Mouse (Mus musculus): ENCODE results near the gene Lrrc37a.
"Not testable (repeated sequence)": the region's sequence is repeated elsewhere in the genome, so short reads cannot be mapped to it uniquely, and the experiment has no call there.

Lrrc37a gene

DNA sequence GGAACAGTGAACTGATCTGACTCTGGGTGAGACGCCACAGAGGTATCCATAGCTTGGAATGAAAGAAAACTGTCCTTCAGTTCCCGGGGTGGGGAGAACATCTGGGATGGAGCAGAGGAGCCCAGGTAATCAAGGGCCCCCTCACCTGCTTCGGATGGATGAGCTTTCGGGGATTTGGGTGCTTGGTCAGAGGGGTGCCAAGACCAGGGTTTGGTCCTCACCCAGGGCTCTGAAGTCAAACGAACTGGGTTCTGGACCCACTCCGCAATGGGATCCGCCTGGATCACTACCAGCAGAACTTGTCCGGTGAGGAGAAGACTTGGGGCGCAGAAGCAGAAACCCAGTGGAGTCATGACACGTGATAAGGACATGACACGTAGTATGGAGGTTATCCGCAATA lies at the start of gene Lrrc37a:
Gene Lrrc37a, minus strand, starts transcription at position 101 of the 400 bp plus-strand sequence.
- no peak for DNase-seq (ENCODE audit: low spot score in 2 of 2)

- DNase-seq (ENCODE audit: low spot score in 2 of 2) = not testable (repeated sequence)
These were observed 30.6 kb upstream of the Lrrc37a start for GRCm38 (mm10) chr11:103534973-103535372.

DNA sequence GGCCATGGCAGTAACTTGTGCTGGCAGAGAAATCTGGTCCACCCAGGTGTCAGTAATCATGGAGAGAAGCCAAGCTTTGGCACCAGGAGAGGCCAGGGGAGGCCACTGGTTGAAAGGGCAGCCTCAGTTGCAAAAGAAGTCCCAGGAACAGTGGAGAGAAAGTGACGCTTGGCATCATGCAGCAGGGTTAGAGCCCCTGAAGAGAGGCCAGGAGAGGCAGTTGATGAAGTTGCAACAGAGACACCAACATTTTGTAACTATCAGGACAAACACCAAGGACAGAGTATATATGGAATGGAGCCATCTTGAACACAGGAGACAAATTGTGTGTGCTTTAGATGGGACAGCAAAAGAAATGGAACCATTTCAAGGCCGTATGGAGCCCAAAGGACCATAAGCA lies 7.7 kb upstream of the Lrrc37a start:
- no peak for DNase-seq (ENCODE audit: low spot score in 2 of 2)

- DNase-seq (ENCODE audit: low spot score in 2 of 2) = no peak
These were observed 40.0 kb downstream of the Lrrc37a start for GRCm38 (mm10) chr11:103464443-103464842.

DNA sequence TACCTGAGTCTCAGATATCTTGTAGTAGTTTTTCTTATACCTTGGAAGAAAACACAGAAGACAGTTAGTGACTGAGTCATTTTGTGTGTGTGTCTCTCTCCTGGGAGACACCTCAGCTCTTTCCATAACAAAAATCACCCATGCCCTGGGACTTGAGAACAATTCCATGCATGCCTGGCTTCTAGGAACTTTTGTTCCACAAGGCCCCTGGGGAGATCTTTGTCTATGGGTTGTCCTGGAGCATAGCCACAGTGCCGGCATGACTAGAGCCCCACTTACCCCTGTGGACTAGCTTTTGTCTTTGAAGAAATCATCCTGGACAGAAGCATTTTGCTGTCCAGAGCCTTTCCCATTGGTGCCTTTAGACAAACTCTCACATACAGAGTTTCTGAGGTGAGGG lies 53.3 kb downstream of the Lrrc37a start:
- not testable (repeated sequence) for DNase-seq (ENCODE audit: low spot score in 2 of 2)

DNA sequence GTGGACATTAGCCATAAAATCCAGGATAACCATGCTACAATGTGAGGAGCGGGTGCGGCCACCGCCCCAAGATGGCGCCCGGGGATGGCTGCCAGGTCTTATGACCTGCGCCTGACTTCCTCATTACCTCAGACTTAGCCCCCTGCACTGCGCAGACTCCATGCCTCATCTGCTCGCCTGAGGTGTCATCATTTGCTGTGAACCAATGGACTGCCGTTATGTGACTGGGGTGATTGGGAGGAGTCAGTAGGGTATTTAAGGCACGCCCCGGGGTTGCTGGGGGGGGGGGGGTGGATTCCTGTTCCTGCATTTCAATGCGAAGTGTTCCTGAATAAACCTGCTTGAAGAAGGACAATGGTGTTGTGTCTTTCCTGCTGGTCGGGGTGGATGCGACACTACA lies 54.7 kb downstream of the Lrrc37a start:
- DNase-seq (ENCODE audit: low spot score in 2 of 2) = not testable (repeated sequence)

GRCm38 (mm10) chr11:103443678-103444077 lies 60.7 kb downstream of the Lrrc37a start:
- no peak for DNase-seq (ENCODE audit: low spot score in 2 of 2)

DNA sequence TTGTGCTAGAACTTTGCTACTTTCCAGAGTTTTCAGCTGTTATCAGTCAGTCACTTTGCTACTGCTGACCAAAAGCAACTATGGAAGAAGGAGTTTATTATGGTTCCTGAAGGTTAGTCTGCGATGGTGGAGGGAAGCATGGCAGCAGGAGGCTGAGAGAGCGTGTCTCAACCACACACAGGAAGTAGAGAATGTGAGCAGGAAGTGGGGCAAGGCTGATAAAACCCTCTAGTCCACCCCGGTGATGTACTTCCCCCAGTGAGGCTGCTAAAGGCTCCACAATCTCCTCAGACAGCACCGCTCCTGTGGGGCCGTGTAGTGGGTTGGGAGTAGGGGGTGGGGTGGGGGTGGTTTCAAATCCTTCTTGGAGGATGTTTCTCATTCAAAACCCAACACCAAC lies 68.1 kb downstream of the Lrrc37a start:
- no peak for DNase-seq (ENCODE audit: low spot score in 2 of 2)

DNA sequence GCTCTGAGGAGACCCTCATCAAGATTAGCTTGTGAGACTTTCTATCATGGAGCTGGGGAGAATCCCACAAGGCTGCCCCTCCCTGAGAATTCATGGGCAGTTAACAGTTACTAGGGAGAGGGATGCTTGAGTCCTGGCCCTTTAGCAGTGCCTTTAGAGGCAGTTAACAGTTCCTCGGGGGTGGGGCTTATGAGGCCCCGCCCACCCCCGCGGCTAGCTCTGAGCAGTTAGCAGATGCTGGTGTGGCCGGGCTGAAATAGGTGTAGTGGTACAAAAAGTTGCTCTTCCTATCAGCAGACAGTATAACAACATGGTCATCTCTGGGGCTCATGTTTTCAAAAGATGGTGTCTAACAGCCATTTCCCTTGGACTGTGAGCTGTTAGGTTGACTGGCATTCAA lies 79.4 kb downstream of the Lrrc37a start:
- DNase-seq (ENCODE audit: low spot score in 2 of 2) = no peak

- no peak for DNase-seq (ENCODE audit: low spot score in 2 of 2)
These were observed 84.7 kb downstream of the Lrrc37a start for GRCm38 (mm10) chr11:103419667-103420066.

- no peak for DNase-seq (ENCODE audit: low spot score in 2 of 2)
These were observed 85.2 kb downstream of the Lrrc37a start for GRCm38 (mm10) chr11:103419226-103419625.

GRCm38 (mm10) chr11:103413516-103413915 lies 90.9 kb downstream of the Lrrc37a start:
- DNase-seq (ENCODE audit: low spot score in 2 of 2) = no peak

- no peak for DNase-seq (ENCODE audit: low spot score in 2 of 2)
These were observed 91.4 kb downstream of the Lrrc37a start for GRCm38 (mm10) chr11:103412950-103413423.

- DNase-seq (ENCODE audit: low spot score in 2 of 2) = peak; percentile 91 to 93
These were observed 92.1 kb downstream of the Lrrc37a start, which contains the start of gene Plekhm1 for GRCm38 (mm10) chr11:103411981-103412949. Gene Plekhm1 (minus strand): TSS chr11:103412687.

DNA sequence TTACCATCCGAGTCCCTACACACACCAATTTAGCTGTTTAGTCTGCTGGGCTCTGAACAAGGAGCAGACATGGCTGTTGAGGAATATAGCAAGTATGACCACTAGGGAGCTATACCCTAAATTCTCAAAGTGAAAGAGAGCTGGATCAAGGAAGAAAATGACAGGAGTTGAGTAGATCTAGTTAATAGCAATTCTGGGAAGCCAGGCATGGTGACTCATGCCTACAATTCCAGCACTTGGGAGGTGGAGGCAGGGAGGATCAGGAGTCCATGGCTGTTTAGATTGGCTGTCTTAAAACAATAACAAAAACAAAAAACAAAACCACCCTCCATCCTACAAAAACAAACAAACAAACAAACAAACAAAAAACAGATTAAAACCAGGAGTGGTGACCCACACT lies 93.1 kb downstream of the Lrrc37a start:
- DNase-seq (ENCODE audit: low spot score in 2 of 2) = no peak

DNA sequence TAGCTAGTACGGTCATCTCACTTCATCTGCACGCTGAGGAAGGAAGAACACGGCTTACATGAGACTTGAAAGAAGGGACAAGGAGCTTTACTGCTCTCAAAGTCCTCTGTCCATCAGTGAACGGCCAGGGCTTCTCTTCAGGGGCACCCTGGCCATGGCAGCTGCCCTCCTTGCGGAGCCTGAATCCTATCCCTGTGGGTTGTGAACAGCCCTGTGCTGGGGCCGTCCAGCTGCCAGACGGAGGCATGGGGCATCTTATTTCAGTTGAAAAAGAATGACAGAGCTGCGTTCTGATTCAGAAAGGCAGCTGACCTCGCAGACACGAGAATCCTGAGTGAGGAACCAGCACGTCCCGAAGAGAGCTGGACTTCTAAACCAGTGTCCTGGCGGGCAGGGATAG lies 95.5 kb downstream of the Lrrc37a start:
- no peak for DNase-seq (ENCODE audit: low spot score in 2 of 2)

- DNase-seq (ENCODE audit: low spot score in 2 of 2) = not testable (repeated sequence)
These were observed 97.3 kb downstream of the Lrrc37a start for GRCm38 (mm10) chr11:103407136-103407535.

GRCm38 (mm10) chr11:103406551-103406950 lies 97.8 kb downstream of the Lrrc37a start:
- DNase-seq (ENCODE audit: low spot score in 2 of 2) = peak in 1 of 2 experiments; percentile 65

DNA sequence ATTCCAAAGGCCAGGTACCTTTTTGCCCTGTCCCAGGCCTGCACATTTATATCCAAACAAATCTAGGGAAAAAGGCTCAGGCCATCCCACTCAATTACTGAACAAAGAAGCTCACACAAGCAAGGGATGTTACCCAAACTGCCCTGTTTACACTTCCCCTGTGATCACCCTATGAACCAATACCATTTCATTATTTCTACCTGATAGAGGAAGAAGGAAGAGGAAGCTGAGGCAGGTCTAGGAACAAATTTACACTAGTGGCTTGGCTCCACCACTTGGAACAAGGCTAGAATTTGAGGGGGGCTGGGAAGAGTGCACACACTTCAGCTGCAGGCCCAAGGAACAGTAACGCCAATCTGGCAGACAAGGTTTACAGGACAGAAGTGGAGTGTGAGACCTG lies 98.6 kb downstream of the Lrrc37a start:
- DNase-seq (ENCODE audit: low spot score in 2 of 2) = no peak

DNA sequence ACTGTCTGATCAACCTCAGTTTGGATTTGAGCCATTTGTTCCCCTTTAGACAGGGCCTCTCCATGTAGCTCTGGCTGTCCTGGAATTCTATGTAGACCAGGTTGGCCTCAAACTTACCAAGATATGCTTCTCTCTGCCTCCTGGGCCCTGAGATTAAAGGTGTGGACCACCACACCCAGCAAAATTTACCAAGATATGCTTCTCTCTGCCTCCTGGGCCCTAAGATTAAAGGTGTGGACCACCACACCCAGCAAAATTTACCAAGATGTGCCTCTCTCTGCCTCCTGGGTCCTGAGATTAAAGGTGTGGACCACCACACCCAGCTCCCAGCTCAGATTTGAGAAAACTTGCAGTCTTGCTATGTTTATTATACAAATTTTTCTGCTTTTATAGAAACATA lies 99.8 kb downstream of the Lrrc37a start:
- DNase-seq (ENCODE audit: low spot score in 2 of 2) = no peak

- no peak for DNase-seq (ENCODE audit: low spot score in 2 of 2)
These were observed 100.6 kb downstream of the Lrrc37a start for GRCm38 (mm10) chr11:103403776-103404175.

GRCm38 (mm10) chr11:103402738-103403137 lies 101.7 kb downstream of the Lrrc37a start:
- DNase-seq (ENCODE audit: low spot score in 2 of 2) = no peak

GRCm38 (mm10) chr11:103402198-103402597 lies 102.2 kb downstream of the Lrrc37a start:
- DNase-seq (ENCODE audit: low spot score in 2 of 2) = no peak
